22 mouse cellular contexts compared by ENCODE assay signal in genomic region chr12:32764271-32764670, GRCm38 (mm10).
"Had no signal": no experiment of that assay in that cellular context is flagged by ENCODE, and none has a peak within 500 bp of the region (broad histone marks: within the 10 kb centered on the region; RNA-seq: fewer than 3 reads in every experiment).

No protein-coding gene starts in this region.

- H3K4me2 ChIP-seq: liver, embryonic 12.5 days; liver, embryonic 15.5 days; lung, embryonic 15.5 days; midbrain, embryonic 13.5 days; neural tube, embryonic 13.5 days; stomach, embryonic 15.5 days had no signal

- DNase-seq: kidney, adult 18-20 months; kidney, adult 9 months; kidney, postnatal 14 days; kidney, postnatal 4 days; layer of hippocampus, adult 9-11 months; lung, adult 18-20 months; lung, postnatal 10 days; lung, postnatal 36 days; spleen, adult 18-20 months; thymus, postnatal 25 days had no signal

- H3K27ac ChIP-seq: layer of hippocampus, adult 2 months; left cerebral cortex, adult 2 months; liver, embryonic 12.5 days; liver, embryonic 15.5 days; lung, embryonic 15.5 days; midbrain, embryonic 10.5 days; midbrain, embryonic 13.5 days; neural tube, embryonic 13.5 days; stomach, embryonic 15.5 days had no signal

- H3K4me3 ChIP-seq: layer of hippocampus, adult 2 months; left cerebral cortex, adult 2 months; liver, embryonic 12.5 days; liver, embryonic 15.5 days; lung, embryonic 15.5 days; megakaryocyte, embryonic 14.5 days; midbrain, embryonic 10.5 days; midbrain, embryonic 13.5 days; myocyte; neural tube, embryonic 13.5 days; stomach, embryonic 15.5 days had no signal

- H3K9me3 ChIP-seq: liver, embryonic 12.5 days; liver, embryonic 15.5 days; lung, embryonic 15.5 days; megakaryocyte, embryonic 14.5 days; midbrain, embryonic 10.5 days; midbrain, embryonic 13.5 days; neural tube, embryonic 13.5 days; stomach, embryonic 15.5 days had no signal

- H3K36me3 ChIP-seq: liver, embryonic 12.5 days; liver, embryonic 15.5 days; lung, embryonic 15.5 days; midbrain, embryonic 10.5 days; midbrain, embryonic 13.5 days; neural tube, embryonic 13.5 days; stomach, embryonic 15.5 days had no signal

- ATAC-seq: liver, embryonic 12.5 days; midbrain, embryonic 13.5 days; midbrain, embryonic 16.5 days had no signal

- H3K9ac ChIP-seq: liver, embryonic 12.5 days; liver, embryonic 15.5 days; lung, embryonic 15.5 days; midbrain, embryonic 13.5 days; neural tube, embryonic 13.5 days; stomach, embryonic 15.5 days had no signal

- H3K27me3 ChIP-seq: liver, embryonic 12.5 days; liver, embryonic 15.5 days; lung, embryonic 15.5 days; midbrain, embryonic 13.5 days; neural tube, embryonic 13.5 days; stomach, embryonic 15.5 days had no signal

- H3K4me1 ChIP-seq: liver, embryonic 12.5 days; liver, embryonic 15.5 days; megakaryocyte, embryonic 14.5 days; midbrain, embryonic 10.5 days; midbrain, embryonic 13.5 days; neural tube, embryonic 13.5 days; stomach, embryonic 15.5 days had no signal
